Mouse (Mus musculus): ENCODE results near the gene Nmnat3. TPM values are rescaled to one million over a fixed set of nuclear protein-coding genes. Genes with fewer than 3 reads are reported as not detected.

Nmnat3 gene
- polyA plus RNA-seq, 1 experiment from 2014 or later, result 4.3 TPM

DNA sequence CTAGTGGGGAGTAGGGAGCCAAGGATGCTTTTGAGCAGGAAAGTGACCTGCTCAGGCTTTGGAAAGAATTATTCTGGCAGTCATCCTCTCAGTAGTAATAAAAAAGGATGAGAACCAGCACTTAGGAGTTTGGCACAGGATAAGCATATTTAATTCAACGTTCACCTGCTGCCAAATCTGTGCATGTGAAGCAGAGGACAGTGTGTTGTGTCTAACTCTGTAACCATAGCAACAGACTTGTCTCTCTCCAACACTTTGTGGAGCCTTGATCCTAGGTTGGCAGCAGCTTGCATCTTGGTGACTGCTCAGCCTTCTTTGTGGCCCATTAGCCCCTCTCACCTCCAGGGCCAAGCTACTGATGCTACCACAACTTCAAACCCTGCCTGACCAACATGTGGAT, 163.7 kb downstream of the Nmnat3 start:
- WGBS, result 79% methylated on average over 1 of the region's 1 CpGs
- Histone ChIP-seq H3K4me1 (no peaks in the 10 kb centered on the region), H3K27me3 (no peaks in the 10 kb centered on the region)

DNA sequence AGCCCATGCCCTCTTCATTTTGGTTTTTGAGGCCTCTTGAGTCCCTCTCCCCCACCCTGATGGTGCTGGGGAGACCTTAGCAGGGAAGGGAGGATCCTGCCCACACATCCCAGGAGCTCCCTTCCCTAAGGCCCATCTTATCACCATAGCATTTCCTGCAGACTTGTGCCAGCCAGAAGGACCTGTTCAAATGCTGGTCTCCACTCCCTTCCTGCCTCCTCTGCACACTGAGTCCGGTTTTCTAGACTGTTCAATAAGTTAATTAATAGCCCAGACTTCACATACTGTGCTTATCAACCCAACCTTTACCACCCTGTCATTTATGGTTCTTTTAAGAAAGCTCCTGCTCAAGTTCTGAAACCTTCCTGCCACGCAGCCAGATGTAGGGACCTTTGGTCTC, 179.5 kb downstream of the Nmnat3 start:
- Histone ChIP-seq H3K4me3 (no peak overlapping the region), H3K4me1 (no peaks in the 10 kb centered on the region), H3K27ac (no peak overlapping the region), H3K9ac (no peak overlapping the region), H3K36me3 (no peaks in the 10 kb centered on the region), H3K27me3 (no peaks in the 10 kb centered on the region), H3K9me3 (no peaks in the 10 kb centered on the region), H3K4me2 (replicated peaks) (no peak overlapping the region)
- no peak for ATAC-seq (ENCODE audit: insufficient number of reproducible peaks, insufficient read depth, low FRiP score, low TSS enrichment)
- WGBS, result 77% methylated on average over 2 of the region's 2 CpGs

More for the DNA sequence above, 163.7 kb downstream of the Nmnat3 start:
- no peak overlapping the region for H3K4me3 ChIP-seq
- no peak overlapping the region for H3K4me2 ChIP-seq (replicated peaks)
- no peak overlapping the region for H3K27ac ChIP-seq
- no peak for ATAC-seq (ENCODE audit: insufficient number of reproducible peaks, insufficient read depth, low FRiP score, low TSS enrichment)
- no peak overlapping the region for H3K9ac ChIP-seq
- H3K36me3 ChIP-seq, result peaks cover 13% of the 10 kb centered on the region
- no peaks in the 10 kb centered on the region for H3K9me3 ChIP-seq

Other genes starting within 250 kb of the Nmnat3 start
- gene Rbp1, start 135.5 kb downstream of the Nmnat3 start, polyA plus RNA-seq (2016; fragmentation: Nextera tagmentation; extraction: Ambion mirVana), result 81.0 and 85.8 TPM in 2 replicates
- 0.35 TPM in 1 of 2 replicates, not detected in the other for gene Rbp2, start 198.7 kb downstream of the Nmnat3 start, polyA plus RNA-seq (2016; fragmentation: Nextera tagmentation; extraction: Ambion mirVana)

Data from embryonic facial prominence, embryonic 12.5 days (tissue).